Mouse (Mus musculus) cortical plate, adult 2 months (tissue): ENCODE measurements at regions not wholly inside any gene's neighbourhood (a gene's known extent, or its start where the extent isn't known, plus 50 kb on each side); places are given as distances from the start of the nearest gene placed in this dataset.

Experiments
- H3K27ac ChIP-seq: fragments of 200-500 bp; 2 replicates; pipeline ENCODE4 v1.5.1; 2012; ENCODE audit warnings: low read length, control low read depth, inconsistent platforms; ENCODE audit not compliant: insufficient read depth
- H3K4me1 ChIP-seq: fragments of 200-500 bp; 2 replicates; pipeline ENCODE4 v1.6.1; 2011; ENCODE audit warnings: low read length; ENCODE audit not compliant: control insufficient read depth, insufficient read depth
- H3K4me3 ChIP-seq: fragments of 200-500 bp; 2 replicates; pipeline ENCODE4 v1.5.1; 2011; ENCODE audit warnings: mild to moderate bottlenecking, low read length, control low read depth; ENCODE audit not compliant: insufficient read depth
- CTCF ChIP-seq: fragments of 200-500 bp; IDR thresholded peaks from 2 replicates; pipeline ENCODE4 v1.5.1; 2011; ENCODE audit warnings: mild to moderate bottlenecking, control low read depth, low read length; ENCODE audit not compliant: insufficient read depth; ENCODE audit errors: extremely low read depth
- POLR2A ChIP-seq: fragments of 200-500 bp; IDR thresholded peaks from 2 replicates; pipeline ENCODE4 v1.6.1; 2011; ENCODE audit warnings: mild to moderate bottlenecking, low read length, control low read depth; ENCODE audit not compliant: insufficient read depth; ENCODE audit errors: extremely low read depth

DNA sequence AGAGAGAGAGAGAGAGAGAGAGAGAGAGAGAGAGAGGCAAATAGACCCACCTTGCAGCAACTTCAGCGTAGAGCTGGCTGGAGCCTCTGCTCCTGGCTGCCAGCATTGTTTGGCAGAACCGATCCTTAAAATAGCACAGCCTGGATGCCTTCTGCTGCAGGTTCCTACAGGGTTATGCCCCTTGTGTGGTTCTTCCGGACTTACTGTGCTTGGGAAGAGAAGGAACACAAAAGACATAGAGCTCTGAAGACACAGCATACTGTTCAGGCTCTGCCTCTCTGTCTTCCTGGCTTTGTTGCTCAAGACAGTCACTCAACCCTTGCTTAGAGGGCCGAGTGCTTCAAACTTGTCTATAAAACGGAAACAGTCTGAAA, 86.2 kb upstream of the Slc25a26 start:
- Histone ChIP-seq H3K4me1 (0 out of 2 replicates have a peak, but pooled peaks cover 4% of the 10 kb centered on the region), H3K27ac (no peak overlapping the region)
- no peak for TF ChIP-seq POLR2A
- TF ChIP-seq CTCF, result no peak

GRCm38 (mm10) chr6:94413297-94413986, 86.7 kb upstream of the Slc25a26 start:
- TF ChIP-seq POLR2A (no peak), CTCF (no peak)
- Histone ChIP-seq H3K4me1 (0 out of 2 replicates have a peak, but pooled peaks cover 4% of the 10 kb centered on the region), H3K4me3 (no peak overlapping the region), H3K27ac (no peak overlapping the region)

More for the DNA sequence above, 86.2 kb upstream of the Slc25a26 start:
- H3K4me3 ChIP-seq, result no peak overlapping the region

DNA sequence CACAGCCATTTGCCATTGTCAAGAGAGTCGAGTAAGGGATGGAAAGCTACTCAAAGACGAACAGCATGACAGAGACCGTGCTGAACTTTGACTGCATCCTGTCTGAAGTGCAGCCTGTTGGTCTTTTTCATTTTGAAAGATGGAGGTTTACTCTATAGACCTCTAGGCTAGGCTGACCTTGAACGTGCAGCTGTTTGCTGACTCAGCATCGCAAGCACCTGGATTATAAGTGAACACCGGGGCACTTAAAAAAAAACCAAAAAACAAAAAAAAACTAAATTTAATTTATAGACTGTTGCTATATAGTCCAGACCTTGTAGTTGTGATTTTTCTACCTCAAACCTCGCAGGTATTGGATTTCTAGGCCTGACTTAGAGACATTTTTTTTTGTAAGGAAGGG, 87.8 kb upstream of the Slc25a26 start:
- Histone ChIP-seq H3K4me1 (0 out of 2 replicates have a peak, but pooled peaks cover 4% of the 10 kb centered on the region), H3K27ac (no peak overlapping the region), H3K4me3 (no peak overlapping the region)
- TF ChIP-seq CTCF (no peak), POLR2A (no peak)

- Histone ChIP-seq H3K27ac (no peak overlapping the region), H3K4me3 (no peak overlapping the region), H3K4me1 (0 out of 2 replicates have a peak, but pooled peaks cover 4% of the 10 kb centered on the region)
- TF ChIP-seq CTCF, result no peak
- TF ChIP-seq POLR2A, result no peak
Observed at GRCm38 (mm10) chr6:94410480-94410879, 89.7 kb upstream of the Slc25a26 start.

- TF ChIP-seq POLR2A (no peak), CTCF (no peak)
- Histone ChIP-seq H3K27ac (no peak overlapping the region), H3K4me3 (no peak overlapping the region), H3K4me1 (0 out of 2 replicates have a peak, but pooled peaks cover 3% of the 10 kb centered on the region)
Observed at GRCm38 (mm10) chr6:94408996-94409395, 91.1 kb upstream of the Slc25a26 start.

DNA sequence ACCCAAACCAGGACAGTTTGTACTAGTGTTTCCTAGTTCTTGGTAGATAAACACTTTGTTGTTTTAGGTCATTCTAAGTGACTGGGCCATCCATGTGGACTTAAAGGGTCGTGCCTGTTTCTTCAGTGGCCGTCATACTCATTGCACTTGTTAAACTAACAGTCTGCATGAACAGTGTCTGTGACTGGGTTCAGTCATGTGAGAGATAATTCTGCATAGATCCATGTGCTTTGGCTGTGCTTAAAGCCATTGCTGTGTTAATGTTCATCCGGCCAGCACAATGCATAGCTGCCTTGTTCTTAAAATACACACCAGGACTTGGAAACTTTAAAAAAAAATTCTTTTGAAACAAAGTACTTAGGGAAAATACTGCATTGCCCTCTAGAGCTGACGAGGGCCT, 92.4 kb upstream of the Slc25a26 start:
- TF ChIP-seq CTCF (no peak), POLR2A (no peak)
- Histone ChIP-seq H3K27ac (no peak overlapping the region), H3K4me3 (no peak overlapping the region), H3K4me1 (no peaks in the 10 kb centered on the region)

- Histone ChIP-seq H3K4me1 (no peaks in the 10 kb centered on the region), H3K4me3 (no peak overlapping the region), H3K27ac (no peak overlapping the region)
- TF ChIP-seq CTCF (no peak), POLR2A (no peak)
Observed at GRCm38 (mm10) chr6:94405371-94406076, 94.6 kb upstream of the Slc25a26 start.

GRCm38 (mm10) chr6:94401617-94402481, 98.3 kb upstream of the Slc25a26 start:
- no peak for TF ChIP-seq CTCF
- H3K4me1 ChIP-seq, result no peaks in the 10 kb centered on the region
- H3K4me3 ChIP-seq, result no peak overlapping the region
- H3K27ac ChIP-seq, result no peak overlapping the region

GRCm38 (mm10) chr6:94401061-94401591, 99.0 kb upstream of the Slc25a26 start:
- Histone ChIP-seq H3K4me3 (no peak overlapping the region), H3K27ac (no peak overlapping the region), H3K4me1 (no peaks in the 10 kb centered on the region)
- TF ChIP-seq CTCF (no peak), POLR2A (no peak)
